Mouse (Mus musculus) MEL (cell line): ENCODE measurements at regions not wholly inside any gene's neighbourhood (a gene's known extent, or its start where the extent isn't known, plus 50 kb on each side); places are given as distances from the start of the nearest gene placed in this dataset.

Experiments
- DNase-seq: peaks from one replicate; pipeline ENCODE4 v3.0.0; 2011; ENCODE audit warnings: low read depth, low spot score
- H3K27ac ChIP-seq: 2 replicates; pipeline ENCODE4 v1.5.1; 2012; ENCODE audit warnings: low read depth, mild to moderate bottlenecking, control low read depth, low read length, moderate library complexity; ENCODE audit not compliant: control insufficient read depth
- H3K27me3 ChIP-seq, 2 experiments: fragments of 150-350 bp in 1 of 2; sonication (generic) in 1 of 2; 2 replicates each; pipeline ENCODE4 v1.6.1; 2012; ENCODE audit warnings: low read length in 2 of 2, mild to moderate bottlenecking in 2 of 2, improper control_type of control experiment in 1 of 2, moderate library complexity in 1 of 2; ENCODE audit not compliant: insufficient read depth in 2 of 2, control insufficient read depth in 1 of 2
- H3K36me3 ChIP-seq, 2 experiments: 2 replicates each; pipeline ENCODE4 v1.6.1; 2012 to 2014; ENCODE audit warnings: low read length in 2 of 2, improper control_type of control experiment in 1 of 2, inconsistent platforms in 1 of 2, mild to moderate bottlenecking in 1 of 2; ENCODE audit not compliant: insufficient read depth in 2 of 2, control insufficient read depth in 1 of 2
- H3K4me1 ChIP-seq, 2 experiments: fragments of 150-350 bp in 1 of 2; sonication (generic) in 1 of 2; 2 replicates each; pipeline ENCODE4 v1.6.1; 2012; ENCODE audit warnings: low read length in 2 of 2, improper control_type of control experiment in 1 of 2, mild to moderate bottlenecking in 1 of 2; ENCODE audit not compliant: insufficient read depth in 2 of 2, control insufficient read depth in 1 of 2
- H3K4me3 ChIP-seq, 2 experiments: fragments of 150-350 bp in 1 of 2; sonication (generic) in 1 of 2; 2 replicates each; pipeline ENCODE4 v1.5.1; 2012; ENCODE audit warnings: low read depth in 2 of 2, low read length in 2 of 2, mild to moderate bottlenecking in 2 of 2, moderate library complexity in 2 of 2, control low read depth in 1 of 2, improper control_type of control experiment in 1 of 2; ENCODE audit not compliant: control insufficient read depth in 1 of 2, insufficient read depth in 1 of 2
- H3K79me2 ChIP-seq: 2 replicates; pipeline ENCODE4 v1.6.1; 2012; ENCODE audit warnings: mild to moderate bottlenecking, low read length, moderate library complexity; ENCODE audit not compliant: control insufficient read depth, poor library complexity, insufficient read depth
- H3K9ac ChIP-seq: 2 replicates; pipeline ENCODE4 v1.6.1; 2012; ENCODE audit warnings: low read depth, mild to moderate bottlenecking, control low read depth, low read length, moderate library complexity; ENCODE audit not compliant: control insufficient read depth, poor library complexity, severe bottlenecking
- H3K9me3 ChIP-seq: fragments of 150-350 bp; sonication (generic); replicated peaks from 2 replicates; pipeline ENCODE4 v1.6.1; 2012; ENCODE audit warnings: mild to moderate bottlenecking, low read length, improper control_type of control experiment, moderate library complexity; ENCODE audit not compliant: insufficient read depth
- BHLHE40 ChIP-seq: IDR thresholded peaks from 2 replicates; pipeline ENCODE4 v1.6.1; 2012; ENCODE audit warnings: low read depth, mild to moderate bottlenecking, inconsistent platforms, low read length, improper control_type of control experiment, borderline replicate concordance
- CTCF ChIP-seq, 3 experiments: IDR thresholded peaks in 2 of 3; conservative IDR thresholded peaks in 1 of 3; 2 replicates each; pipeline ENCODE4 v1.5.1; 2011 to 2012; ENCODE audit warnings: low read length in 3 of 3, low read depth in 2 of 3, mild to moderate bottlenecking in 2 of 3, improper control_type of control experiment in 1 of 3, inconsistent platforms in 1 of 3, mixed read lengths in 1 of 3, moderate library complexity in 1 of 3; ENCODE audit not compliant: control insufficient read depth in 1 of 3, insufficient read depth in 1 of 3, poor library complexity in 1 of 3, severe bottlenecking in 1 of 3
- E2F4 ChIP-seq: IDR thresholded peaks from 2 replicates; pipeline ENCODE4 v1.6.1; 2011; ENCODE audit warnings: low read depth, low read length, improper control_type of control experiment, borderline replicate concordance
- EP300 ChIP-seq, 2 experiments: IDR thresholded peaks; 2 replicates each; pipeline ENCODE4 v1.6.1; 2011; ENCODE audit warnings: improper control_type of control experiment in 2 of 2, low read length in 2 of 2, low read depth in 1 of 2, mild to moderate bottlenecking in 1 of 2
- ETS1 ChIP-seq: IDR thresholded peaks from 2 replicates; pipeline ENCODE4 v1.6.1; 2012; ENCODE audit warnings: low read depth, mild to moderate bottlenecking, inconsistent platforms, low read length, improper control_type of control experiment, moderate library complexity
- GATA1 ChIP-seq: IDR thresholded peaks from 2 replicates; pipeline ENCODE4 v1.6.1; 2011; ENCODE audit warnings: low read depth, low read length, improper control_type of control experiment
- HCFC1 ChIP-seq: IDR thresholded peaks from 2 replicates; pipeline ENCODE4 v1.6.1; 2012; ENCODE audit warnings: low read depth, mild to moderate bottlenecking, inconsistent platforms, low read length, improper control_type of control experiment, moderate library complexity
- MAX ChIP-seq: IDR thresholded peaks from 2 replicates; pipeline ENCODE4 v1.6.1; 2011; ENCODE audit warnings: low read length, improper control_type of control experiment
- MEF2A ChIP-seq: IDR thresholded peaks from 2 replicates; pipeline ENCODE4 v1.6.1; 2014; ENCODE audit warnings: low read depth, mild to moderate bottlenecking, inconsistent platforms, low read length, improper control_type of control experiment; ENCODE audit not compliant: poor library complexity, insufficient replicate concordance, severe bottlenecking; ENCODE audit errors: extremely low read depth
- NELFE ChIP-seq: IDR thresholded peaks from 2 replicates; pipeline ENCODE4 v1.6.1; 2011; ENCODE audit warnings: low read depth, low read length, improper control_type of control experiment
- RCOR1 ChIP-seq: IDR thresholded peaks from 2 replicates; pipeline ENCODE4 v1.6.1; 2012; ENCODE audit warnings: low read depth, mild to moderate bottlenecking, inconsistent platforms, low read length, improper control_type of control experiment
- SIN3A ChIP-seq: IDR thresholded peaks from 2 replicates; pipeline ENCODE4 v1.6.1; 2012; ENCODE audit warnings: low read length, improper control_type of control experiment, inconsistent platforms
- TCF12 ChIP-seq: IDR thresholded peaks from 2 replicates; pipeline ENCODE4 v1.6.1; 2014; ENCODE audit warnings: low read depth, mild to moderate bottlenecking, inconsistent platforms, low read length, improper control_type of control experiment, moderate library complexity
- USF2 ChIP-seq, 2 experiments: IDR thresholded peaks; 2 replicates each; pipeline ENCODE4 v1.6.1; 2011 to 2012; ENCODE audit warnings: improper control_type of control experiment in 2 of 2, low read length in 2 of 2, borderline replicate concordance in 1 of 2, inconsistent platforms in 1 of 2, low read depth in 1 of 2, mild to moderate bottlenecking in 1 of 2; ENCODE audit not compliant: insufficient read depth in 1 of 2
- ZC3H11A ChIP-seq: IDR thresholded peaks from 2 replicates; pipeline ENCODE4 v1.6.1; 2012; ENCODE audit warnings: low read depth, mild to moderate bottlenecking, inconsistent platforms, low read length, improper control_type of control experiment
- ZNF384 ChIP-seq: IDR thresholded peaks from 2 replicates; pipeline ENCODE4 v1.6.1; 2012; ENCODE audit warnings: low read depth, mild to moderate bottlenecking, inconsistent platforms, low read length, improper control_type of control experiment

DNA sequence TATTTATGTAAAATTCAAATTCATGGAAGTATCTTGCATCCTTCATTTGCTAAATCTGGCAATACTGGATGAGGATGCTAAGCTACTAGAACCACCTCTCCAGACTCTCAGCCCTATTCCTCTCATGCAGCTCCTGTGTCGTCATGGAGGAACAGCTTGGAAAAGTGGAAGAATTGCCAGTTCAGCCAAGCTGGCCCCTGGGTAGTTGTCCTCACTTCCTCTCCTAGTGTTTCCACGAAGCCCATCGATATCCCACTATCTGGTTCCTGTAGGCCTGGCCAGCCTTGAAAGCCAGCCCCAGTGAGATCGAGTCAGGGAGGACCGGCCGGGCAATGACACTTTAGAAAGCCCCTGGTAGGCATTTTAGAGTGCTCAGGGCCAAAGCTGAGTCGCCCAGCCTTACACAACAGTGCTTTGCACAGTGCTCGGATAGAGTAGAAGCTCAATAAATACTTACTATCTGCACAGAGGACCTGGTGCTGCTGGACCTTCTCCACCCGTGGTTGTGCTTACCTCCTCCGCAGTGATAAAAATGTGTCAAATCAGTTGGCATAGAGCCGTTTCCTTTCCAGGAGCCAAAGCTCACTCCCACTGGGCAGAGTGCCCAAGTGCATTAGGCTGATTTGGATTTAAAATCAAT is 193.3 kb downstream of the Fam43a start:
- Histone ChIP-seq H3K79me2 (no peaks in the 10 kb centered on the region; the same call in 1 of the 2 replicates), H3K9me3 (no peaks in the 10 kb centered on the region), H3K4me3 (no peak overlapping the region), H3K4me1 (peaks cover 7 to 45% of the 10 kb centered on the region in 2 experiments), H3K36me3 (peaks cover 0 to 33% of the 10 kb centered on the region in 2 experiments; a peak in 2 of 4 replicates), H3K9ac (no peak overlapping the region), H3K27me3 (no peaks in the 10 kb centered on the region), H3K27ac (no peak overlapping the region)
- DNase-seq: peak; percentile 41
- TF ChIP-seq CTCF (IDR thresholded peaks at IDR 0.05 in 2 of 3, conservative IDR thresholded peaks at IDR 0.05 in 1 of 3; ENCODE audit: control insufficient read depth in 1 of 3, insufficient read depth in 1 of 3, low read depth in 2 of 3, low read length in 3 of 3, poor library complexity in 1 of 3, severe bottlenecking in 1 of 3): no peak
- peak; percentile 36; the same call in 1 of the 2 replicates for TF ChIP-seq ETS1
- no peak for TF ChIP-seq MAX
- TF ChIP-seq GATA1: 0 out of 2 replicates have a peak, but pooled peaks have one; percentile 5
- peak; percentile 85 for TF ChIP-seq RCOR1
- no peak for TF ChIP-seq MEF2A
- no peak for TF ChIP-seq BHLHE40
- TF ChIP-seq E2F4: no peak
- TF ChIP-seq NELFE: no peak
- TF ChIP-seq EP300 (IDR thresholded peaks at IDR 0.05; ENCODE audit: low read depth in 1 of 2, low read length in 2 of 2): peak; percentile 45 to 53; a peak in 1 of 4 replicates
- peak; percentile 28; the same call in 1 of the 2 replicates for TF ChIP-seq SIN3A
- TF ChIP-seq HCFC1: no peak

DNA sequence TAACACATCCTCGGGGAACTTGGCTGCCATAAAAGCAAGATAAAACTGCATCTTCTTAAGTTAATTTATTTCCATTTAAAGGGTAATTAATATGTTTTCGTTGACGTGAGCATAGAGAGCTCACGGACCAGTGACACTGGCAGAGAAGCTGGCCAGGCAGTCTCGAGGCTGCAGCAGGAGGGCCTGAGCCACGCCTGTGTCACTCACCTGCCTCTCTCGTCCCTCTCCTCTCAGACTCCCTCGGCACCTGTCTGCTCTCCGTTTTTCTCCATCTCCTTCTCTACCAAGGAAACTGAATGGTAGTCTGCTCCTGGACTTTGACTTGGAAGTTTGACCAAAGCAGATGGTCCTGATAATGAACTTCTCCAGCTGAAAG is 193.8 kb downstream of the Fam43a start:
- H3K27ac ChIP-seq: no peak overlapping the region
- H3K36me3 ChIP-seq: peaks cover 0 to 33% of the 10 kb centered on the region in 2 experiments; a peak in 2 of 4 replicates
- H3K4me1 ChIP-seq: peaks cover 6 to 41% of the 10 kb centered on the region in 2 experiments
- no peak overlapping the region for H3K4me3 ChIP-seq
- H3K9ac ChIP-seq: no peak overlapping the region
- DNase-seq: no peak
- H3K79me2 ChIP-seq: no peaks in the 10 kb centered on the region; the same call in 1 of the 2 replicates
- H3K9me3 ChIP-seq: no peaks in the 10 kb centered on the region
- H3K27me3 ChIP-seq: no peaks in the 10 kb centered on the region
- no peak for TF ChIP-seq E2F4
- TF ChIP-seq ZNF384: no peak
- TF ChIP-seq USF2 (IDR thresholded peaks at IDR 0.05; ENCODE audit: borderline replicate concordance in 1 of 2, insufficient read depth in 1 of 2, low read depth in 1 of 2, low read length in 2 of 2): no peak
- TF ChIP-seq ETS1: no peak
- no peak for TF ChIP-seq TCF12
- TF ChIP-seq SIN3A: no peak
- TF ChIP-seq ZC3H11A: no peak
